Mouse (Mus musculus): ENCODE measurements at regions not wholly inside any gene's neighbourhood (a gene's known extent, or its start where the extent isn't known, plus 50 kb on each side); places are given as distances from the start of the nearest gene placed in this dataset.

DNA sequence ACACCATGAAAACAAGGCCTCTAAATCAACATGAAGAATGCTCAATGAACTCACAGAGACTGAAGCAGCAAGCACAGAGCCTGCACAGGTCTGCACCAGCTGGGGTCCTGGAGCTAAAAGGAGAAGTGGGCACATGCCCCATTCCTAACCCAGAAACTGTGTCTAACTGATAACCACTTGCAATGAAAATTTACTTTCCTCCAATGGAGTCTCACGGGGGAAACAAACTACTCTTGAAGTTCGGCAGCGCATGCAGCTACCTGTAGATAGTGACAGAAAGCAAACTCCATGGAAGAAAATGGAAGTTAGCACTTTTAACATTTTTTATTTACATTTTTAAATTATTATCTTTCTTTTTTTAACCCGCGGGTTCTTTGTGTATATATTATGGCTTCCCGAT, 76.8 kb upstream of the Akap6 start:
- DNase-seq (ENCODE audit: low spot score in 2 of 2), result no peak

- no peak for DNase-seq (ENCODE audit: low spot score in 2 of 2)
These were observed 75.6 kb upstream of the Akap6 start for GRCm38 (mm10) chr12:52623416-52624108.

DNA sequence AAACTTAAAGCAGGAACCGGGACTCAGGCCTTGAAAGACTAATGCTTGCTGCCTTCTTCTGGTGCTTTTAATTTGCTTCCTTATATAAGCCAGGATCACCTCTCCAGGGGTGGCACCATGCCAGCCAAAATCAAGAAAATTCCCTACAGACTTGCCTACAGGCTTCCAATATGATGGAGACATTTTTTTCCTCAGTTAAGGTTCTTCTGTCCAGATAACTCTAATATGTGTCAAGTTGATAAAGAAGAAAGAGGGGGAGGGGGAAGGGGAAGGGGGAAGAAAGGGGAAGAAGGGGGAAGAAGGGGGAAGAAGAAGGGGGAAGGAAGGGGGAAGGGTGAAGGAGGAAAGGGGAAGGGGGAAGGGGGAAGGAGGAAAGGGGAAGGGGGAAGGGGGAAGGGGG, 74.3 kb upstream of the Akap6 start:
- DNase-seq (ENCODE audit: low spot score in 2 of 2), result no peak

- peak; percentile 48 to 69 for DNase-seq (ENCODE audit: low spot score in 2 of 2)
These were observed 70.4 kb upstream of the Akap6 start for GRCm38 (mm10) chr12:52628771-52629170.

- no peak for DNase-seq (ENCODE audit: low spot score in 2 of 2)
These were observed 63.9 kb upstream of the Akap6 start for GRCm38 (mm10) chr12:52635121-52635878.

GRCm38 (mm10) chr12:52636186-52636881, 62.8 kb upstream of the Akap6 start:
- no peak for DNase-seq (ENCODE audit: low spot score in 2 of 2)

DNA sequence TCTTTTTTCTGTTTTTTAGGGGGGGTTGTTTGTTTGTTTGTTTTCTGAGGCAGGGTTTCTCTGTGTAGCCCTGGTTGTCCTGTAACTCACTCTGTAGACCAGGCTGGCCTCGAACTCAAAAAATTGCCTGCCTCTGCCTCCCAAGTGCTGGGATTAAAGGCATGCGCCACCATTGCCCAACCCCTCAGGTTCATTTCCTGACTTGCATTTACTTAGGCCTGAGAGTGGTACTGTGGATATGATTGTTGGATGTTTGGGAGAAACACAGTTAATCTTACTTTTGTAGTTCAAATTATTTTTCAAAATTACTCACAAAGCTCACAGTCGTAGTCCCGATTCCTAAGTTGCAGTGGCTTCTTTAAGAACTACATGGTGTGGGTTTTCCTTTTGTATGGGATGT, 62.3 kb upstream of the Akap6 start:
- no peak for DNase-seq (ENCODE audit: low spot score in 2 of 2)

DNA sequence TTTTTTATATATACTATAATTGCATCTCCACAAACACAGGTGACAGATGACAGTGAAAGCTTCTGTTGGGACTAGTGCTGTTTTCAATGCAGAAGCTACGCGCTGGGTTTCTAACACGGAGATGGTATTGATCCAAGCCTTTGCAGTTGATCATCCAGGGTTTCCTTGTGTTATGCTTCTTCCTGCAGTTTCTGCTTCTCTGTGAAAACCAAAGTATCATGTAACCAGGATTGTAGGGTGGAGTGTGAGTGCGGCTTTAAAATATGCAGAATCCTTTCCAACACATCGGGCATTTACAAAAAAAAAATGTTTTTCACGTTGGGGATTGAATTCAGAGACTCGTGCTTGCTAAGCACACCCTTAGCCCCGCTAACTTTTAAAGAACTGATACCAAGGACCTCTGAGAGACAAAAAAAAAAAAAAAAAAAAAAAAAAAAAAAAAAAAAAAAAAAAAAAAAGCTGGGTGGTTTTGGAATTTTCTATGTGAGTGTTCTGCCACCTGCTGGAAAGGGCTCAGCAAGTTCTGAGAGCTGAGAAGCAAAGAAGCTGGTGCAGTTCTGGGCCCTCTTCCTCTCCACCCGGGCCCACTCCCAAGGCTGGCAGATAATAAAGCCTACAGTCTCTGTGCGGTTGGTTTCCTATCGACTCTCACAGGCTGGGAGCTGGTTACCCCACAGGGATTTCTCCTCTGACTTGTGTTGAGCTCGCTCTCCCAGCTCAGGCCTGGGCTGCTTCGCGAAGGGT, 61.5 kb upstream of the Akap6 start:
- DNase-seq (ENCODE audit: low spot score in 2 of 2), result peak; percentile 39 to 66

- DNase-seq (ENCODE audit: low spot score in 2 of 2), result no peak
These were observed 60.7 kb upstream of the Akap6 start for GRCm38 (mm10) chr12:52638461-52638860.

- no peak for DNase-seq (ENCODE audit: low spot score in 2 of 2)
These were observed 55.1 kb upstream of the Akap6 start for GRCm38 (mm10) chr12:52644059-52644458.

Measured in frontal cortex, postnatal 36 days (tissue).